Mouse (Mus musculus): Measurements from ENCODE around the gene Fgd5.

DNA sequence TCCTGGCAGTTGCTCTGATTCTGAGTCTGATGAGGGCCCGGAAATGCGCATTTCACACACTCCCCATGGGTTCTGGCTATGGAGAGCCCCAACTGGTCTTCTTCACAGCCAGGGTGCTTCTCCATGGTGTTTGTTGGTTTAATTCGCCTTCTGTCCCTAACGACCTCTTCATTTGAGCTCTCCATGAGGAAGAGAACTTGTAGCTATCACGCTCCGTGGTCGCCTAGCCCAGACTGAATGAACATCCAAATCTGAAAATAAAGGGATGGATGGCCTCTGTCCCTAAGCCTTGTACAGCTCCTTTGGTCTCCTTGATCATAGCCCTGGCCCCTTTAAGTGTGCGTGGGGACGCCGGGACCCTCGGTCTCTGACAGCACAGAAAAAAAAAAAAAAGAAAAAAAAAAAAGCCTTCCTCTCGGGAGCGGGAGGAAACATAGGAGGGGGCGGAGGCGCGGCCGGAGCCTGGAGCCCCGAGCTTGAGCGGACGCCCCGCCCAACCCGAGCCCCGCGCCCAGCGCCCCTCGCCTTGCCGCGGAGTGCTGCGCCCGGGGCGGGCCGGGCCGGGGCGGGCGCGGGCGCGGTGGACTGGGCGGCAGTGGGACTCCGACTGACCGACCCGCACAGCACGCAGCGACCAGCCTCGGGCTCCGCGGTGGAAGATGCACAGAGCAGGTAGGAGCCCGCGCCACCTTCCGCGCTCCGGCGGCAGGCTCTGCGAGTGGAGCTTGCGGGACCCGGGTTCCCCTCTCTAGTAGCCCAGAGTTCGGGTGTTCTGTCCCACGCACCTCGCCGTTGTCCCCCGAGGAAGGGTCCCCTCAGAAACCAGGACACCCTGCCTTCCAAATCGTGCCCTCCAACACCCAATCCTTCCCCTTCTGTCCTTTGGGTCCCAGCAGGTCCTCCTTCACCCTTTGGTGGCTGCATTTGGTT is at the start of gene Fgd5:
- no peak for TF ChIP-seq CTCF (IDR thresholded peaks at IDR 0.05 in 2 of 3, conservative IDR thresholded peaks at IDR 0.05 in 1 of 3; ENCODE audit: control insufficient read depth in 1 of 3, insufficient read depth in 1 of 3, low read depth in 2 of 3, low read length in 3 of 3, poor library complexity in 1 of 3, severe bottlenecking in 1 of 3)
- no peak for TF ChIP-seq CHD1 (IDR thresholded peaks at IDR 0.05; ENCODE audit: low read depth, low read length)
- TF ChIP-seq POLR2A (IDR thresholded peaks at IDR 0.05; ENCODE audit: control insufficient read depth in 1 of 2, insufficient read depth in 1 of 2, low read depth in 1 of 2, low read length in 2 of 2, poor library complexity in 1 of 2) = no peak
- TF ChIP-seq EP300 (IDR thresholded peaks at IDR 0.05; ENCODE audit: low read depth in 1 of 2, low read length in 2 of 2) = no peak
- TF ChIP-seq USF1 (IDR thresholded peaks at IDR 0.05; ENCODE audit: low read depth, low read length) = no peak
- TF ChIP-seq GATA1 (IDR thresholded peaks at IDR 0.05; ENCODE audit: low read depth, low read length) = no peak
- no peak for TF ChIP-seq MAFK (IDR thresholded peaks at IDR 0.05; ENCODE audit: borderline replicate concordance, low read depth, low read length)
- TF ChIP-seq NELFE (IDR thresholded peaks at IDR 0.05; ENCODE audit: low read depth, low read length) = no peak
- TF ChIP-seq HCFC1 (IDR thresholded peaks at IDR 0.05; ENCODE audit: low read depth, low read length) = no peak
